ENCODE assay signal across 8 mouse cellular contexts in the genomic region with DNA sequence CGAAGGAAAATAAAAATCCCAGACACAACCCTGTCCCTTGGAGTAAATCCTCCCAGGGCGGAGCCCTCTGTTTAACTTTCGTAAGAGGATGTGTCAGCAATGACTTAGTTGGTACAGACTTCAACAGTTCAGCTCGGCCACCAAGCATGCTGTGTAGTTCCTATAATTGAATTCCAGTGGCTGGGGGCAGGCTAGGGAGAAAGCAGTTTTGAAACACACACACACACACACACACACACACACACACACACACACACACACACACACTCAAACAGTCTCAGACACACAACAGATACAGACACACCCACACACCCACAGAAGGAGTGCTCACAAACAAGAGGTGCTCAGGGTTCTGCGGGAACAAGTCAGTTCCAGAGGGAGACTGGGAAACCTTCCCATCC. TPM values are rescaled to one million over a fixed set of nuclear protein-coding genes. Genes with fewer than 3 reads are reported as not detected.
DNase-seq lines count a peak whose midpoint lies in the region; ATAC-seq and TF ChIP-seq lines count a peak whose summit lies in the region.

No protein-coding gene starts in this region.

- TF ChIP-seq POLR2A in heart, adult 2 months (IDR thresholded peaks at IDR 0.05; ENCODE audit: insufficient read depth, low read depth, low read length), result no peak
- TF ChIP-seq POLR2A in bone marrow macrophage, adult 2 months (IDR thresholded peaks at IDR 0.05; ENCODE audit: borderline replicate concordance, low read depth, low read length), result no peak

- no peaks in the 10 kb centered on the region for H3K79me2 ChIP-seq in heart, adult 2 months (replicated peaks; ENCODE audit: control insufficient read depth, insufficient read depth, low read length)

- no peaks in the 10 kb centered on the region for H3K27me3 ChIP-seq in heart, adult 2 months (ENCODE audit: control insufficient read depth, insufficient read depth, low read length)
- no peaks in the 10 kb centered on the region for H3K27me3 ChIP-seq in heart, embryonic 11.5 days (ENCODE audit: control insufficient read depth, insufficient read depth, low read length)
- H3K27me3 ChIP-seq in liver, embryonic 13.5 days, result no peaks in the 10 kb centered on the region

- no peaks in the 10 kb centered on the region for H3K9me3 ChIP-seq in heart, embryonic 11.5 days (replicated peaks; ENCODE audit: control insufficient read depth, low read length)
- no peaks in the 10 kb centered on the region for H3K9me3 ChIP-seq in liver, embryonic 13.5 days (replicated peaks)

- peak overlapping the region; percentile 52 for H3K27ac ChIP-seq in heart, adult 2 months
- H3K27ac ChIP-seq in heart, embryonic 11.5 days (ENCODE audit: low read depth, low read length), result no peak overlapping the region
- peak overlapping the region; percentile 95 for H3K27ac ChIP-seq in bone marrow macrophage, adult 2 months (ENCODE audit: insufficient read depth, low read depth, low read length)
- H3K27ac ChIP-seq in liver, embryonic 13.5 days, result peak overlapping the region; percentile 59

- DNase-seq in heart, adult 2 months, result peak in 1 of 2 experiments; percentile 55
- no peak for DNase-seq in liver, embryonic 13.5 days
- no peak for DNase-seq in cerebellum, adult 11-12 months
- no peak for DNase-seq in right cerebral cortex, postnatal 4 days

- no peak overlapping the region for H3K4me3 ChIP-seq in heart, adult 2 months
- no peak overlapping the region for H3K4me3 ChIP-seq in heart, embryonic 11.5 days (ENCODE audit: low read depth, low read length)
- no peak overlapping the region; the same call in 1 of the 2 replicates for H3K4me3 ChIP-seq in bone marrow macrophage, adult 2 months (ENCODE audit: insufficient read depth, low read length)
- H3K4me3 ChIP-seq in liver, embryonic 13.5 days (replicated peaks), result no peak overlapping the region

- no peak for ATAC-seq in heart, embryonic 11.5 days (replicated peaks; ENCODE audit: insufficient number of reproducible peaks, low FRiP score, low TSS enrichment)
- ATAC-seq in liver, embryonic 13.5 days (ENCODE audit: low read depth), result no peak
- ATAC-seq in monocyte, adult 5-6 weeks (replicated peaks; ENCODE audit: insufficient number of reproducible peaks, low FRiP score, low TSS enrichment, poor library complexity, severe bottlenecking), result peak; percentile 72
- no peak for ATAC-seq in megakaryocyte-erythroid progenitor cell, adult 5-6 weeks (replicated peaks; ENCODE audit: low FRiP score, low TSS enrichment, poor library complexity, severe bottlenecking)

- no peak for TF ChIP-seq CTCF in heart, adult 2 months (IDR thresholded peaks at IDR 0.05)
- no peak for TF ChIP-seq CTCF in bone marrow macrophage, adult 2 months (IDR thresholded peaks at IDR 0.05; ENCODE audit: low read depth, low read length)

- WGBS in heart, adult 2 months, result 62% methylated on average over 5 of the region's 5 CpGs
- WGBS in heart, embryonic 11.5 days (ENCODE audit: insufficient replicate concordance), result 68% methylated on average over 5 of the region's 5 CpGs
- 55% methylated on average over 5 of the region's 5 CpGs for WGBS in liver, embryonic 13.5 days (ENCODE audit: insufficient replicate concordance)

- H3K4me2 ChIP-seq in heart, embryonic 11.5 days, result no peak overlapping the region
- H3K4me2 ChIP-seq in liver, embryonic 13.5 days, result no peak overlapping the region

- H3K4me1 ChIP-seq in heart, adult 2 months (ENCODE audit: control insufficient read depth, insufficient read depth, low read length), result peaks cover 7% of the 10 kb centered on the region
- H3K4me1 ChIP-seq in heart, embryonic 11.5 days (ENCODE audit: control insufficient read depth, insufficient read depth, low read length), result no peaks in the 10 kb centered on the region
- H3K4me1 ChIP-seq in bone marrow macrophage, adult 2 months (ENCODE audit: control insufficient read depth, insufficient read depth, low read length), result peaks cover 51% of the 10 kb centered on the region
- H3K4me1 ChIP-seq in liver, embryonic 13.5 days (replicated peaks), result peaks cover 48% of the 10 kb centered on the region

- H3K9ac ChIP-seq in heart, adult 2 months (ENCODE audit: low read depth, low read length), result no peak overlapping the region
- no peak overlapping the region for H3K9ac ChIP-seq in heart, embryonic 11.5 days (ENCODE audit: low read depth, low read length)
- no peak overlapping the region for H3K9ac ChIP-seq in liver, embryonic 13.5 days

- H3K36me3 ChIP-seq in heart, adult 2 months (ENCODE audit: control insufficient read depth, insufficient read depth, low read length), result no peaks in the 10 kb centered on the region
- no peaks in the 10 kb centered on the region for H3K36me3 ChIP-seq in heart, embryonic 11.5 days (ENCODE audit: control insufficient read depth, insufficient read depth, low read length)
- no peaks in the 10 kb centered on the region for H3K36me3 ChIP-seq in liver, embryonic 13.5 days

- TF ChIP-seq EP300 in heart, adult 2 months (IDR thresholded peaks at IDR 0.05; ENCODE audit: insufficient read depth, low read depth, low read length), result no peak

- intact Hi-C loops in heart, adult 2 months (cut with DNase I), result no loop called here

RNA-seq across cellular contexts. Expression of gene Pgd, which starts 5.0 kb away (rescaled TPM):
- 10 to 100 TPM; 32.8 to 36.8 TPM for total RNA-seq in heart, adult 2 months (2021)
- 44.8 and 45.3 TPM in 2 replicates for polyA plus RNA-seq in heart, adult 2 months (2012; rRNA removed)
- 37.2 and 37.8 TPM in 2 replicates for polyA plus RNA-seq in heart, embryonic 11.5 days (2014; fragmentation: Nextera tagmentation; extraction: Ambion mirVana)
- polyA plus RNA-seq in bone marrow macrophage, adult 2 months (2012; ENCODE audit: insufficient read depth, insufficient read length, missing spikeins), result 365 and 378 TPM in 2 replicates
- 74.7 and 80.2 TPM in 2 replicates for polyA plus RNA-seq in liver, embryonic 13.5 days (2015; fragmentation: Nextera tagmentation; extraction: Ambion mirVana)
- 68.2 to 81.0 TPM (median 69.9 TPM) in 3 replicates for total RNA-seq in monocyte, adult 5-6 weeks (2017)
- 59.1 and 67.1 TPM in 2 replicates for total RNA-seq in megakaryocyte-erythroid progenitor cell, adult 5-6 weeks (2014; fragmentation: Nextera tagmentation)
- 35.3 and 42.4 TPM in 2 replicates for total RNA-seq in megakaryocyte-erythroid progenitor cell, adult 5-6 weeks (2017)

RNA-seq across cellular contexts. Expression of gene Cenps, which starts 34.2 kb away (rescaled TPM):
- total RNA-seq in heart, adult 2 months (2021), result 1 to 10 TPM; 7.4 to 8.3 TPM
- 0.85 and 0.96 TPM in 2 replicates for polyA plus RNA-seq in heart, adult 2 months (2012; rRNA removed)
- polyA plus RNA-seq in heart, embryonic 11.5 days (2014; fragmentation: Nextera tagmentation; extraction: Ambion mirVana), result 30.1 and 33.3 TPM in 2 replicates
- polyA plus RNA-seq in bone marrow macrophage, adult 2 months (2012; ENCODE audit: insufficient read depth, insufficient read length, missing spikeins), result 7.2 and 7.3 TPM in 2 replicates
- 20.7 and 24.8 TPM in 2 replicates for polyA plus RNA-seq in liver, embryonic 13.5 days (2015; fragmentation: Nextera tagmentation; extraction: Ambion mirVana)
- total RNA-seq in monocyte, adult 5-6 weeks (2017), result 0.58 to 4.5 TPM in 2 of 3 replicates, not detected in the other
- total RNA-seq in megakaryocyte-erythroid progenitor cell, adult 5-6 weeks (2014; fragmentation: Nextera tagmentation), result 29.6 and 48.0 TPM in 2 replicates
- 15.4 and 26.2 TPM in 2 replicates for total RNA-seq in megakaryocyte-erythroid progenitor cell, adult 5-6 weeks (2017)

RNA-seq across cellular contexts. Expression of gene Cort, which starts 45.0 kb away (rescaled TPM):
- under 1 TPM; 0.52 to 0.59 TPM for total RNA-seq in heart, adult 2 months (2021)
- polyA plus RNA-seq in heart, adult 2 months (2012; rRNA removed), result not detected in 2 replicates
- polyA plus RNA-seq in heart, embryonic 11.5 days (2014; fragmentation: Nextera tagmentation; extraction: Ambion mirVana), result 0.24 and 0.46 TPM in 2 replicates
- not detected in 2 replicates for polyA plus RNA-seq in bone marrow macrophage, adult 2 months (2012; ENCODE audit: insufficient read depth, insufficient read length, missing spikeins)
- not detected in 2 replicates for polyA plus RNA-seq in liver, embryonic 13.5 days (2015; fragmentation: Nextera tagmentation; extraction: Ambion mirVana)
- total RNA-seq in monocyte, adult 5-6 weeks (2017), result not detected in 3 replicates
- not detected in 2 replicates for total RNA-seq in megakaryocyte-erythroid progenitor cell, adult 5-6 weeks (2014; fragmentation: Nextera tagmentation)
- not detected in 2 replicates for total RNA-seq in megakaryocyte-erythroid progenitor cell, adult 5-6 weeks (2017)
